Mouse (Mus musculus) midbrain, postnatal 0 days (tissue): ENCODE data around the gene Slc34a1. TPM values are rescaled to one million over a fixed set of nuclear protein-coding genes. Genes with fewer than 3 reads are reported as not detected.

ENCODE experiments used
- ATAC-seq: fragments of 200-750 bp; cut with Nextera tagmentation; 2 replicates; pipeline ENCODE4 v1.8.0; 2017; ENCODE audit warnings: moderate number of reproducible peaks, mild to moderate bottlenecking, moderate TSS enrichment, moderate library complexity; ENCODE audit not compliant: low FRiP score
- DNase-seq: peaks from one replicate; pipeline ENCODE4 v3.0.0-alpha.2; 2015; ENCODE audit warnings: low spot score
- H3K27ac ChIP-seq: fragments of 300-500 bp; sonication (generic); 2 replicates; pipeline ENCODE4 v1.5.1; 2014; ENCODE audit warnings: low read depth, mild to moderate bottlenecking, low read length, mixed read lengths
- H3K27me3 ChIP-seq: fragments of 300-500 bp; sonication (generic); 2 replicates; pipeline ENCODE4 v1.6.1; 2014; ENCODE audit warnings: low read length, control low read depth, mixed read lengths; ENCODE audit not compliant: insufficient read depth
- H3K36me3 ChIP-seq: fragments of 300-500 bp; sonication (generic); 2 replicates; pipeline ENCODE4 v1.6.1; 2014; ENCODE audit warnings: low read length, control low read depth, mixed read lengths; ENCODE audit not compliant: insufficient read depth
- H3K4me1 ChIP-seq: fragments of 300-500 bp; sonication (generic); 2 replicates; pipeline ENCODE4 v1.6.1; 2014; ENCODE audit warnings: mild to moderate bottlenecking, control low read depth, antibody characterized with exemption, low read length, mixed read lengths; ENCODE audit not compliant: insufficient read depth
- H3K4me2 ChIP-seq: fragments of 300-500 bp; sonication (generic); 2 replicates; pipeline ENCODE4 v1.6.1; 2014; ENCODE audit warnings: low read depth, mild to moderate bottlenecking, low read length, mixed read lengths; ENCODE audit not compliant: poor library complexity, severe bottlenecking
- H3K4me3 ChIP-seq: fragments of 300-500 bp; sonication (generic); 2 replicates; pipeline ENCODE4 v1.5.1; 2014; ENCODE audit warnings: low read depth, mild to moderate bottlenecking, low read length, moderate library complexity
- H3K9ac ChIP-seq: fragments of 300-500 bp; sonication (generic); replicated peaks from 2 replicates; pipeline ENCODE4 v1.6.1; 2014; ENCODE audit warnings: mild to moderate bottlenecking, low read length, moderate library complexity, mixed read lengths; ENCODE audit not compliant: poor library complexity, severe bottlenecking
- H3K9me3 ChIP-seq: fragments of 300-500 bp; sonication (generic); 2 replicates; pipeline ENCODE4 v1.6.1; 2016; ENCODE audit warnings: low read length, control low read depth
- CTCF ChIP-seq: IDR thresholded peaks from 2 replicates; pipeline ENCODE4 v1.5.1; 2016; ENCODE audit warnings: antibody characterized with exemption, mild to moderate bottlenecking
- WGBS: fragments of 180-500 bp; shearing (Covaris S2); extraction: QIAGEN DNeasy Blood & Tissue Kit; methylation state at CpG from one replicate; pipeline ENCODE4 v1.1.7; 2014; 5-methylcytosine and 5-hydroxymethylcytosine counted together
- polyA plus RNA-seq: library from polyadenylated mRNA; unstranded; fragments of >200 nt; fragmentation: Nextera tagmentation; extraction: Ambion mirVana; gene quantifications from 2 replicates; pipeline ENCODE4 v1.2.1, GENCODE M21; 2015
- total RNA-seq: library from RNA; depleted of rRNA; stranded (reverse); fragments of >200 nt; gene quantifications from 2 replicates; pipeline ENCODE4 v1.2.3, GENCODE M21; 2014

Gene Slc34a1
- total and polyA plus RNA-seq, 2 experiments from 2014 or later = 0.04 TPM; not detected in 1

DNA sequence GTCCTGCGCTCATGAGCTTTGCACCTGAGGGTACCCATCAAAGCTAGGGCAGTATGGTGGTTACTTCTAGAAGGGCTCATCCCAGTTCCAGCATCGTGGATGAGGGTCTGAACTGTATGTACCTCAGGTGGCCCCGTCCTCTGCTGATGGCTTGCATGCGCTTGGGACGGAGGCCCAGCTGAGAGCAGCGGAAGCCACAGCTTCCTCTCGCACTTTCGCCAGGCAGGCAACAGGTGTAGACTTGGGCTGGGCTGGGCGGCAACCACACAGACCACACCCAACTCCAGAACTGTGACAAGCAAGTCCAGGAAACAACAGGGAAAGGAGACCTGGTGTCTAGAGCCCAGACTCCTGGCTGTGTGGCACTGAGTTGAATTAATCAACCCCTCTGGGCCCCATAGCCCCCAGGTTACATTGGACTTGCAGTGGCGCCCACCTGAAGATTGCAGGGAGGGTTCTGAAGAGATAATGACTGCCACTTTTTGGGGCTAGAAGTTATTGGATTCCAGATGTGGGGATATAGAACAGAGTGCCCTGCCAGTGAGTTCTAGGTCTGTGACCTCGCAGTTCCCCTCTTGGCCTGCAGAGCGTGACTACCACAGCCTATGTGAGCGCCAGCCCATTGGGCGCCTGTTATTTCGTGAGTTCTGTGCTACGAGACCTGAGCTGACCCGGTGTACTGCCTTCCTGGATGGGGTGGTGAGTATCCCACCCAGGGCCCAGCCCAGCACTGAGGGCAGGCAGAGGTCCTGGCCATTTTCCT is 51.9 kb downstream of the Slc34a1 start:
- Histone ChIP-seq H3K27ac (no peak overlapping the region), H3K4me1 (peaks cover 9% of the 10 kb centered on the region; the same call in 1 of the 2 replicates), H3K9me3 (no peaks in the 10 kb centered on the region), H3K4me3 (no peak overlapping the region), H3K4me2 (no peak overlapping the region), H3K27me3 (no peaks in the 10 kb centered on the region), H3K9ac (no peak overlapping the region), H3K36me3 (peaks cover 47% of the 10 kb centered on the region)
- 93% methylated on average over 17 of the region's 17 CpGs for WGBS
- no peak for TF ChIP-seq CTCF
- DNase-seq (no peak), ATAC-seq (no peak)

- no peak overlapping the region for H3K4me2 ChIP-seq
- peaks cover 9% of the 10 kb centered on the region; the same call in 1 of the 2 replicates for H3K4me1 ChIP-seq
- no peak overlapping the region for H3K9ac ChIP-seq
- peaks cover 54% of the 10 kb centered on the region for H3K36me3 ChIP-seq
- no peaks in the 10 kb centered on the region for H3K27me3 ChIP-seq
- no peaks in the 10 kb centered on the region for H3K9me3 ChIP-seq
- WGBS = 87% methylated on average over 11 of the region's 11 CpGs
- ATAC-seq = 0 out of 2 replicates have a peak, but pooled peaks have one; percentile 54
- DNase-seq = peak; percentile 72
- no peak for TF ChIP-seq CTCF
- H3K27ac ChIP-seq = no peak overlapping the region
- H3K4me3 ChIP-seq = no peak overlapping the region
Measured at GRCm38 (mm10) chr13:55450511-55450980, 52.6 kb downstream of the Slc34a1 start.

DNA sequence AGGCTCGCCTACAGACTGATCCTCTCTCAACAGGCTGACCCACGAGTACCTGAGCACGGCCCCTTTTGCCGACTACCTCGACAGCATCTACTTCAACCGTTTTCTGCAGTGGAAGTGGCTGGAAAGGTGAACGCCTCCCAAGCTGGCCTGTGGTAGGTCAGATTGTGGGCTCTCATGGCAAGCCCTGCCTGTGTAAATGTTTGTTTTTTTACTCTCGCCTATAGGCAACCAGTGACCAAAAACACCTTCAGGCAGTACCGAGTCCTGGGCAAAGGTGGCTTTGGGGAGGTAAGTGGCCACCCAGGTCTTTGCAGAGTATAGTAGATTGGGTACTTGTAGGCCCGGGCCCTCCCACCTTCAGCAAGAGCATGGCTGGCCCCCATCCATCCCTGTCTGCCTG is 53.3 kb downstream of the Slc34a1 start:
- H3K4me3 ChIP-seq = no peak overlapping the region
- H3K36me3 ChIP-seq = peaks cover 59% of the 10 kb centered on the region
- peaks cover 6% of the 10 kb centered on the region; the same call in 1 of the 2 replicates for H3K4me1 ChIP-seq
- WGBS = 94% methylated on average over 10 of the region's 10 CpGs
- no peaks in the 10 kb centered on the region for H3K9me3 ChIP-seq
- H3K27me3 ChIP-seq = no peaks in the 10 kb centered on the region
- H3K4me2 ChIP-seq = no peak overlapping the region
- no peak overlapping the region for H3K9ac ChIP-seq
- no peak overlapping the region for H3K27ac ChIP-seq
- DNase-seq (no peak), ATAC-seq (no peak)
- TF ChIP-seq CTCF = no peak

DNA sequence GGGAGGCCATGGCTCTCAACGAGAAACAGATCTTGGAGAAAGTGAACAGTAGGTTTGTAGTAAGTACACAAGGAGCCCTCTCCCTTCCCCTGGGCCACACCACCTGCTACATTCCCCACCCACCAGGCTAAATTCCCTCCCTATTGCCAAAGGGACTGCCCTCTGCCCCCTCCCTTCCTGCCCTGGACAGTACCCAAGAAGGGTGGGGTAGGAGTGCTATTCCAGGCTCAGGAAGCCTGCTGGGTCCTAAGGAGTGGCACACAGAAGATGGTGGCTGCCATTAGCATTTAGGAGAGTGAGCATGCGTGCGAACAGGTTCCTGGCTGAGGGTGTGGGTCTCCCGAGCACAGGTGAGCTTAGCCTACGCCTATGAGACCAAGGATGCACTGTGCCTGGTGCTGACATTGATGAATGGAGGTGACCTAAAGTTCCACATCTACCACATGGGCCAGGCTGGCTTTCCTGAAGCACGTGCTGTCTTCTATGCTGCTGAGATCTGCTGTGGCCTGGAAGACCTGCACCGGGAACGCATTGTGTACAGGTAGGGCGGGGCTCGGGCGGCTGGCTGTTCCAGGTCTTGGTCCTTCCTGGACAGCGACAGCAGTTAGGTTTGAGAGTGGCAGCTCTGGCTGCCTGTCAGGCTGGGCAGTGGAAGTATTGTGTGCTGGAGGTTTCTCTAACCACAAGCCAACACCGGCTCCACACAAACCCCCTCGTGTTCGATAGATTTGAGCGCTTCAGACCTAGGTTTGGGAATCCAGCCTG is 54.0 kb downstream of the Slc34a1 start:
- Histone ChIP-seq H3K36me3 (peaks cover 62% of the 10 kb centered on the region), H3K4me1 (no peaks in the 10 kb centered on the region), H3K9ac (no peak overlapping the region), H3K27ac (no peak overlapping the region), H3K9me3 (no peaks in the 10 kb centered on the region), H3K4me3 (no peak overlapping the region), H3K4me2 (no peak overlapping the region), H3K27me3 (no peaks in the 10 kb centered on the region)
- DNase-seq (no peak), ATAC-seq (no peak)
- WGBS = 92% methylated on average over 16 of the region's 16 CpGs
- no peak for TF ChIP-seq CTCF

DNA sequence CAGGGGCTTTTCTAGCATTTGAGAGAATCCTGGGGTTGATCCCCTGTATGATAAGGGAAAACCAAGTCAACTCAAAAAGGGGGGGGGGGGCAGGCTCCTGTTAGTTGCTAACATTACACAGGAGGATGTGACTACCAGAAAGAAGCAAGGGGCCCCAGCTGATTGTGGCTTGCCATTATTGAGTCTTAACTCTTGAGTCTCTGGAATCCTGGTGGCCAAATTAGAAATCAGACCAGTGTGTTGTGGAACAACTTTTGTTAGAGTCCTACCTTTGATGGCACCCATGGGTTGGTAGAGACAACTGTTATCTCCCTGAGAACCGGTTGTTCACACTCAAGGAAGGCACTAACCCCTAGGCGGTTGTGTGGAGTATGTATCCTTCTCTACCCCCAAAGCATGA is 65.0 kb downstream of the Slc34a1 start:
- 0 out of 2 replicates have a peak overlapping the region, but pooled peaks have one; percentile 85 for H3K4me3 ChIP-seq
- 65% methylated on average over 2 of the region's 2 CpGs for WGBS
- no peak for TF ChIP-seq CTCF
- peaks cover 19% of the 10 kb centered on the region for H3K36me3 ChIP-seq
- H3K4me2 ChIP-seq = peak overlapping the region; percentile 84
- DNase-seq (no peak), ATAC-seq (no peak)
- peaks cover 17% of the 10 kb centered on the region; the same call in 1 of the 2 replicates for H3K4me1 ChIP-seq
- peak overlapping the region; percentile 98; the same call in 1 of the 2 replicates for H3K27ac ChIP-seq
- no peaks in the 10 kb centered on the region for H3K27me3 ChIP-seq
- no peaks in the 10 kb centered on the region for H3K9me3 ChIP-seq
- H3K9ac ChIP-seq = no peak overlapping the region
